Mouse (Mus musculus) liver, postnatal 0 days (tissue): ENCODE measurements around the gene Amph.

ENCODE experiments used
- CTCF ChIP-seq: sonication (generic); IDR thresholded peaks from 2 replicates; pipeline ENCODE4 v1.5.1; 2016; ENCODE audit warnings: antibody characterized with exemption, low read depth
- EP300 ChIP-seq: IDR thresholded peaks from 2 replicates; pipeline ENCODE4 v1.6.1; 2016; ENCODE audit warnings: antibody characterized with exemption, low read depth, mild to moderate bottlenecking

DNA sequence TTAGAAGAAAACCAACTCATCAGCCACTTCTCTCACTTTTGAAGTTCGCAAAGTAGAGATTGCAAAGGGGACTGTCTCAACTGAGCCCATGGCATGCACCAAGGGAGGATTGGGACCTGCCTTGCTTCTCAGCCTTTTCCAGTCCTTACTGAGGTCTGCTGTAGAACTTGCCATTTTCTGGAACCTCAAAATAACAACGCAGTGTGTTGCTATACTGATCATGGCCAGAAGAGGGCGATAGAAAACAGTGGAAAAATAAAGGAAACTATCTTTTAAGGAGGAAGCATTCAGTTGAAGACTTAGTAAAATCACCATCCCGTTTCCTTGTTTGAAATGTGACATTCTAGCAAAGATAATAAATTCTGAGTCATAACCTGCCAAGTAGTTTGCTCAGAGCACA is 210.5 kb downstream of the Amph start:
- TF ChIP-seq CTCF (peak; percentile 83), EP300 (no peak)
